Mouse (Mus musculus): ENCODE results near the gene Rtp2.

Rtp2 gene

GRCm38 (mm10) chr16:23890636-23891035, 41.6 kb downstream of the Rtp2 start, which contains the start of gene Sst:
Gene Sst, minus strand, starts transcription at chr16:23890958.
- DNase-seq (ENCODE audit: low read depth in 1 of 2, low spot score in 2 of 2), result no peak

- no peak for DNase-seq (ENCODE audit: low read depth in 1 of 2, low spot score in 2 of 2)
Observed at GRCm38 (mm10) chr16:23890151-23890550, 42.0 kb downstream of the Rtp2 start.

- no peak for DNase-seq (ENCODE audit: low read depth in 1 of 2, low spot score in 2 of 2)
Observed at GRCm38 (mm10) chr16:23887910-23888579, 44.1 kb downstream of the Rtp2 start.

GRCm38 (mm10) chr16:23885098-23885497, 47.1 kb downstream of the Rtp2 start:
- no peak for DNase-seq (ENCODE audit: low read depth in 1 of 2, low spot score in 2 of 2)

All from monocyte, adult 2 months (primary cell).